Mouse (Mus musculus) mouse trophoblast stem cell (cell line): ENCODE measurements at regions not wholly inside any gene's neighbourhood (a gene's known extent, or its start where the extent isn't known, plus 50 kb on each side); places are given as distances from the start of the nearest gene placed in this dataset.

ENCODE experiments used
- in situ Hi-C, 2 experiments: fragments of 300-500 bp; cut with MseI, MboI; formaldehyde crosslinking; loops; 2 replicates in 1 of 2; 3 replicates in 1 of 2; pipeline ENCODE4 v1.15.1; 2025

GRCm38 (mm10) chr3:129445961-129446360, 86.2 kb upstream of the Elovl6 start:
- in situ Hi-C loops = loop anchor here in 1 of 2 experiments (25.0 kb wide), 1 partner anchor 241 kb away; no protein-coding TSS in a partner anchor

DNA sequence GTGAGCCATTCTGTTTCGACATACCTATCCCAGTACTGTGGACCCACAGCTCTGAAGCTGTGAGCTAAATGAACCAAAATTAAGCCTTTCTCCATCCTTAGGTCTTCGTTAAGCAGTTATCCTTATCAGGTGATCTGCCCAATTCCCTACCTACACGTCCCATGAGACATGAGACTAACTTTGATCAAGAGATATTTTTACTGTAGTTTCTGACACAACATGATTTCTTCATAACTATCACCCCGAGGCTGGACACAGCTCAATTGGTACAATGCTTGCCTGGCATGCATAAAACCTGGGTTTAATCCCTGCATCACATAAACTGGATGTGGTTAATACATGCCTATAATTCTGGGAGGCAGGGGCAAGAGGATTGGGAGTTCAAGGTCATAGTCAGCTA, 82.2 kb upstream of the Elovl6 start:
- in situ Hi-C loops = loop anchor here in 1 of 2 experiments (25.0 kb wide), 1 partner anchor 237 kb away; no protein-coding TSS in a partner anchor

DNA sequence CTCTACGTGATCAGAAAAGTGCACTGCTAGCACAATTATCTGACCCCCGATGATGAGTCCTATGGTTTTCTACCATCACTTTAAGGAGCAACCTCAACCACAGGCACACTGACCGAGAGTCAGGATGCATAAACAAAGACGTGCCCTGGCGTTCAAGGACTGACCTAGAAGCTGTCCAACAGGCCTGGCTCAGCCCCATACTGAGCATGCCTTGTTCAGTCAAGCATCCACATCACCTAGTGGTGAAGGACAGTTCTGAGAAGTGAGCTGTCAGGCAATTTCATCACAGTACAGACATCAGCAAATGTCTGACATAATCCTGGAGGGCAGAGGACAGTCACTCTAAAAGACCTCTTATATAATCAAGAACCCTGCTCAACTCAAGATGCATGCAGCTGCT, 81.5 kb upstream of the Elovl6 start:
- in situ Hi-C loops = no loop called here

DNA sequence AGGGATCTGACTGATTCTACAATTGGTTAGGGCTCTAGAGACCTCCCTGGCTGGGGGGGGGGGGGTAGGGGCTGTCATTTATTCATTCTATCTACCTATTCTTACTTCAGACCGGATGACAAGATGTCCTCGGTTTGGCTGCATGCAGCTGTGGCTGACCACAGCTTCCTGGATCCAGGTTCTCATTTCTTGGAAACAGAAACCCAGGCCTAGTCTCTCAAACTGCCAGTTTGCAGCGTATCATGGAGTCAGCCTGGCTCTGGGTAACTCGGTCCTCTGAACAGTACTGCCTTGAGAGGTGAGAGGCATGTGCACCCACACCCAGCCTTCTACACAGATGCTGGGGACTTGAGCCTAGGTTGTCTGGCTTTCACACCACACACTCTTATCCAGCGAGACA, 62.1 kb upstream of the Elovl6 start:
- in situ Hi-C loops = no loop called here

DNA sequence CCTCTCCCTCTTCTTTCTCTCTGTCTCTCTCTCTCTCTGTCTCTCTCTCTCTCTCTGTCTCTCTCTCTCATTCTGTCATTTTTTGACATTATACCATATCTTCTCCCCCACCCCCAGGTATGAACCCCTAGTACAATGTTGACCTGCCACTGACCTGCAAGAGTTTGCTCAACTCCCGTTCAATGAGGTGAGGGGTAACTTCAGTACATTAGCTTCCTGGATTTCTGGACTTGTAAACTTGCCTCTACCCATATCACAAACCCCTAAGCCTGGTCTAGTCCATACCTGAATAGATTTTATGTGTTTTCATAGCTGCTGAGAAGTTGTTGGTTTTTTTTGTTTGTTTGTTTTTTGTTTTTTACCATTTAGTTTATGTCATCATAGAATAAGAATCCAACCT, 60.8 kb upstream of the Elovl6 start:
- in situ Hi-C loops = no loop called here

DNA sequence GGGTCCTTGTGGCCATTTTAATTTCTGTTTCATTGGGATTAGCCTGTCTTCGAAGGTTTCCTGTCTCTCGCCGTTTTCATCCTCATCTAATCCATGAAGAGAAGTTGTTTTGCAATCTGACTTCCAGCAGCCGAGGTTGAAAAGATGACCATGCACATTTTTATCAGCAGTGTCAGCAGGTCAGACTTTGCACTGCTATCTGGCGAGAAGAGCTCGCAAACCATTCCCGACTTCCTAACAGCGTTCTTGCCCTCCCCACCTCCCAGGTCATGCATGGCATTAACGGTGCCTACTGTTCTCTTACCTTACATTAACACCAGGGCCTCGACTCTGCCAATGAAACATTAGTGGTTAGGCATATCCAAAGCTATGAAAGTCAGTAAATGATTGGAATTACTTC, 60.1 kb upstream of the Elovl6 start:
- in situ Hi-C loops = no loop called here

DNA sequence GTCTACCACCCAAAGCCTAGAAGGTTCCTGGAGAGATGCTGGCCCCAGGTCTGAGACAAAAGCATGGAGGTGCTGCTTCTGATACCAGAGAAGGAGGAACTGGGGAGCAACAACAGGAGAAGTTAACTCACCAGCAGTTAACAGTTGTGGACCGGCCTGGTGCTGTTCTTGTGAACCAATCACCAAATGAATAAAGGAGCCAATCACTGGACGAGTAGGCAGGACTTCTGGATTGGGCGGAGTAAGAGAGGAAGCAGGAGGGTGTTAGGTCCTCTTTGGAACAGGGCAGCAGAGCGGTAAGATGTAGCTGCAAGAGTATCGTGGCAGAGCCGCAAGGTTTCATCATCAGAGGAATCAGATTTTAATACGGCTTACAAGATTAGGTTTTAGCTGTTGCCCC, 57.7 kb upstream of the Elovl6 start:
- in situ Hi-C loops = no loop called here

GRCm38 (mm10) chr3:129476250-129476649, 55.9 kb upstream of the Elovl6 start:
- in situ Hi-C loops = no loop called here

DNA sequence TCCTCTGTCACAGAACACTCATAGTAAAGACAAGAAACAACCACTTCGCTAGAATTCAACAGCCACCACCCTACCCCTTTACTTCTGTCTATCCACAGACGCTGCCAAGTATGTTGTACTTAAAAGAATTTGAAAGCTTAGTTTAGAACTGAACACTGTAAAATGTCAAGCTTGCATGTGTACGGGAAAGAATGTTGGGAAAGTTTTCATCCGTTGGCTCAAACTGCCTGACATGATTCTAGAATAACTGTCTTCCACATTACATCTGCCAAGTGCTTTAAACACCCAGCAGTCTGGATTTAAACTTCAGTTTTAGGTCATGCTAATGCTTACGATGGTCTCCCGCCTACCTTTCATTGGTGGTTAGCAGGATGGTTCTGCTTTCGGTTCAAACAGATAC, 54.1 kb upstream of the Elovl6 start:
- in situ Hi-C loops = no loop called here

- in situ Hi-C loops = no loop called here
These were observed 50.9 kb upstream of the Elovl6 start for GRCm38 (mm10) chr3:129481293-129481692.
